Mouse (Mus musculus): ENCODE data around the gene AI661453.

GRCm38 (mm10) chr17:47470121-47470520, 33.7 kb downstream of the AI661453 start:
- no peak for TF ChIP-seq TAL1 (IDR thresholded peaks at IDR 0.05; ENCODE audit: low read length)
- no peak for TF ChIP-seq GATA1 (IDR thresholded peaks at IDR 0.05; ENCODE audit: low read length)
